Mouse (Mus musculus) liver, postnatal 0 days (tissue): Measurements from ENCODE around the gene 2310034G01Rik.

Source experiments
- CTCF ChIP-seq: sonication (generic); IDR thresholded peaks from 2 replicates; pipeline ENCODE4 v1.5.1; 2016; ENCODE audit warnings: antibody characterized with exemption, low read depth
- EP300 ChIP-seq: IDR thresholded peaks from 2 replicates; pipeline ENCODE4 v1.6.1; 2016; ENCODE audit warnings: antibody characterized with exemption, low read depth, mild to moderate bottlenecking

- TF ChIP-seq CTCF (no peak), EP300 (no peak)
These were observed 26.4 kb downstream of the 2310034G01Rik start for GRCm38 (mm10) chr19:46323716-46324115.
